Mouse (Mus musculus) heart, adult 2 months (tissue): Measurements from ENCODE around the gene Bud23.

Experiments
- CTCF ChIP-seq: fragments of 200-600 bp; IDR thresholded peaks from 2 replicates; pipeline ENCODE4 v1.8.1; 2022; ENCODE audit warnings: antibody characterized with exemption, mild to moderate bottlenecking, moderate library complexity
- EP300 ChIP-seq: fragments of 200-500 bp; IDR thresholded peaks from 2 replicates; pipeline ENCODE4 v1.6.1; 2011; ENCODE audit warnings: low read depth, low read length, control low read depth; ENCODE audit not compliant: insufficient read depth
- POLR2A ChIP-seq: fragments of 200-500 bp; IDR thresholded peaks from 2 replicates; pipeline ENCODE4 v1.6.1; 2011; ENCODE audit warnings: mild to moderate bottlenecking, low read depth, low read length, control low read depth; ENCODE audit not compliant: insufficient read depth

GRCm38 (mm10) chr5:135064382-135064766, 385 bp downstream of the Bud23 start:
- no peak for TF ChIP-seq CTCF
- no peak for TF ChIP-seq POLR2A
- TF ChIP-seq EP300: no peak
